Mouse (Mus musculus) hindbrain, embryonic 15.5 days (tissue): Measurements from ENCODE around the gene Ankrd6. TPM values are rescaled to one million over a fixed set of nuclear protein-coding genes. Genes with fewer than 3 reads are reported as not detected.

Source experiments
- ATAC-seq: fragments of 200-750 bp; cut with Nextera tagmentation; 2 replicates; pipeline ENCODE4 v1.8.0; 2017; ENCODE audit warnings: low read depth, moderate number of reproducible peaks, moderate TSS enrichment; ENCODE audit not compliant: low FRiP score
- H3K27ac ChIP-seq: fragments of 300-500 bp; sonication (generic); replicated peaks from 2 replicates; pipeline ENCODE4 v1.5.1; 2015; ENCODE audit warnings: mild to moderate bottlenecking, inconsistent platforms
- H3K27me3 ChIP-seq: fragments of 300-500 bp; sonication (generic); 2 replicates; pipeline ENCODE4 v1.6.1; 2015; ENCODE audit warnings: control low read depth, inconsistent platforms
- H3K36me3 ChIP-seq: fragments of 300-500 bp; sonication (generic); 2 replicates; pipeline ENCODE4 v1.6.1; 2015; ENCODE audit warnings: control low read depth, inconsistent platforms
- H3K4me1 ChIP-seq: fragments of 300-500 bp; sonication (generic); replicated peaks from 2 replicates; pipeline ENCODE4 v1.6.1; 2015; ENCODE audit warnings: control low read depth, inconsistent platforms
- H3K4me2 ChIP-seq: fragments of 300-500 bp; sonication (generic); 2 replicates; pipeline ENCODE4 v1.6.1; 2015; ENCODE audit warnings: moderate library complexity, mild to moderate bottlenecking, inconsistent platforms
- H3K4me3 ChIP-seq: fragments of 300-500 bp; sonication (generic); 2 replicates; pipeline ENCODE4 v1.5.1; 2015; ENCODE audit warnings: mild to moderate bottlenecking, inconsistent platforms
- H3K9ac ChIP-seq: fragments of 300-500 bp; sonication (generic); 2 replicates; pipeline ENCODE4 v1.6.1; 2015; ENCODE audit warnings: inconsistent platforms
- H3K9me3 ChIP-seq: fragments of 300-500 bp; sonication (generic); 2 replicates; pipeline ENCODE4 v1.6.1; 2016; ENCODE audit warnings: control low read depth, inconsistent platforms
- WGBS: fragments of 180-500 bp; shearing (Covaris S2); methylation state at CpG from one replicate; pipeline ENCODE4 v1.1.7; 2015; 5-methylcytosine and 5-hydroxymethylcytosine counted together
- polyA plus RNA-seq: library from polyadenylated mRNA; unstranded; fragments of >200 nt; fragmentation: Nextera tagmentation; extraction: Ambion mirVana; gene quantifications from 2 replicates; pipeline ENCODE4 v1.2.1, GENCODE M21; 2015

The Ankrd6 gene
- polyA plus RNA-seq, 1 experiment from 2014 or later = 23.4 TPM

- Histone ChIP-seq H3K9ac (no peak overlapping the region), H3K4me2 (no peak overlapping the region), H3K27ac (no peak overlapping the region), H3K4me3 (no peak overlapping the region), H3K36me3 (no peaks in the 10 kb centered on the region), H3K27me3 (no peaks in the 10 kb centered on the region), H3K4me1 (no peaks in the 10 kb centered on the region; the same call in none of the 2 replicates), H3K9me3 (no peaks in the 10 kb centered on the region)
- ATAC-seq = no peak
- WGBS = 36% methylated on average over 4 of the region's 4 CpGs
These were observed 9.7 kb downstream of the Ankrd6 start for GRCm38 (mm10) chr4:32940984-32941383.

GRCm38 (mm10) chr4:32939964-32940363 lies 10.7 kb downstream of the Ankrd6 start:
- no peak for ATAC-seq
- H3K4me3 ChIP-seq = no peak overlapping the region
- 45% methylated on average over 5 of the region's 5 CpGs for WGBS
- no peaks in the 10 kb centered on the region for H3K36me3 ChIP-seq
- H3K27me3 ChIP-seq = no peaks in the 10 kb centered on the region
- no peaks in the 10 kb centered on the region; the same call in none of the 2 replicates for H3K4me1 ChIP-seq
- H3K4me2 ChIP-seq = no peak overlapping the region
- no peaks in the 10 kb centered on the region for H3K9me3 ChIP-seq
- H3K9ac ChIP-seq = no peak overlapping the region
- H3K27ac ChIP-seq = no peak overlapping the region

DNA sequence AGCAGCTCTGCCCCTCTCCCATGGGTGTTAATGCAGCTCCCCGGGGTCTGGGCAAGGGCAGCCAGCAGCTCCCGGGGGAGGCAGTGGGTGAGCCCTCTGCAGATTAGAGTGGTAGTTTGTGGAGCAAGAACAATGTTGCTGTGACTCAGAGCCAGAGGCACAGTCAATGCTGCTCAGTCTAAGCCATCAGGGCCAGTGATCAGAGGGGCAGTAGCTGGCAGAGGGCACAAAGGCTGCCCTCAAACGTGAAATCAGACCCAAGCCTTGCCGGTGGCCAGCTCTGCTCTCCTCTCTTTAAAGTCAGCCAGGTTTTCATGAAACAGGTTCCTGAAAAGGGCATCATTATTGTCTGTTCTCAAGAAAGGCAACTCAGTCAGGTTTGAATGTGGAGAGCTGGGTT lies 11.1 kb downstream of the Ankrd6 start:
- Histone ChIP-seq H3K9me3 (no peaks in the 10 kb centered on the region), H3K4me2 (no peak overlapping the region), H3K27me3 (no peaks in the 10 kb centered on the region), H3K27ac (no peak overlapping the region), H3K4me3 (no peak overlapping the region), H3K4me1 (no peaks in the 10 kb centered on the region; the same call in none of the 2 replicates), H3K9ac (no peak overlapping the region), H3K36me3 (no peaks in the 10 kb centered on the region)
- ATAC-seq = no peak
- WGBS = 38% methylated on average over 4 of the region's 4 CpGs

- no peak overlapping the region for H3K4me3 ChIP-seq
- no peak overlapping the region for H3K27ac ChIP-seq
- no peaks in the 10 kb centered on the region for H3K36me3 ChIP-seq
- no peaks in the 10 kb centered on the region for H3K9me3 ChIP-seq
- H3K4me1 ChIP-seq = no peaks in the 10 kb centered on the region; the same call in none of the 2 replicates
- no peak for ATAC-seq
- H3K27me3 ChIP-seq = no peaks in the 10 kb centered on the region
- H3K9ac ChIP-seq = no peak overlapping the region
- H3K4me2 ChIP-seq = no peak overlapping the region
- WGBS = 45% methylated on average over 9 of the region's 9 CpGs
These were observed 13.8 kb downstream of the Ankrd6 start for GRCm38 (mm10) chr4:32936762-32937341.

GRCm38 (mm10) chr4:32932056-32932455 lies 18.6 kb downstream of the Ankrd6 start:
- H3K36me3 ChIP-seq = no peaks in the 10 kb centered on the region
- 0 out of 2 replicates have a peak overlapping the region, but pooled peaks have one; percentile 11 for H3K4me2 ChIP-seq
- H3K4me1 ChIP-seq = no peaks in the 10 kb centered on the region; the same call in 1 of the 2 replicates
- H3K9me3 ChIP-seq = no peaks in the 10 kb centered on the region
- H3K9ac ChIP-seq = no peak overlapping the region
- WGBS = 53% methylated on average over 9 of the region's 9 CpGs
- no peak overlapping the region for H3K27ac ChIP-seq
- ATAC-seq = no peak
- no peaks in the 10 kb centered on the region for H3K27me3 ChIP-seq
- H3K4me3 ChIP-seq = no peak overlapping the region

DNA sequence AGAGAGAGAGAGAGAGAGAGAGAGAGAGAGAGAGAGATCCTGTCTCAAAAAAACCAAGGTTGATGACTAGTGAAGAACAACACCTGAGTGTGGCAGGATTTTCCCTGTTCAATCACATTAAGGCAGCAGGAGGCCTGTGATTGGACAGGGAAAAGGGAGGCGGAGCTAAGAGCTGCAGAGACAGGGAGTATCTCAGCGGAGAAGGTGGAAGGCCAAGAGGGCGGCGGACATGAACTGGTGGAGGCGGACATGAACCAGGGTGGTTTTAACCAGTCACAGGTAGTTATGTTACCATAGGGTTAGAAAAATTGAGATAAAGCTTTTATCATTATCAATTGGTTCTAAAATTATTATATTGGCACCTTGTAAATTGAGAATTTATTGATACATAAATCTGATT lies 20.9 kb downstream of the Ankrd6 start:
- WGBS = 98% methylated on average over 5 of the region's 5 CpGs
- Histone ChIP-seq H3K4me2 (no peak overlapping the region), H3K36me3 (no peaks in the 10 kb centered on the region), H3K9ac (no peak overlapping the region), H3K27me3 (no peaks in the 10 kb centered on the region), H3K9me3 (no peaks in the 10 kb centered on the region), H3K4me1 (no peaks in the 10 kb centered on the region), H3K4me3 (no peak overlapping the region), H3K27ac (no peak overlapping the region)
- no peak for ATAC-seq

DNA sequence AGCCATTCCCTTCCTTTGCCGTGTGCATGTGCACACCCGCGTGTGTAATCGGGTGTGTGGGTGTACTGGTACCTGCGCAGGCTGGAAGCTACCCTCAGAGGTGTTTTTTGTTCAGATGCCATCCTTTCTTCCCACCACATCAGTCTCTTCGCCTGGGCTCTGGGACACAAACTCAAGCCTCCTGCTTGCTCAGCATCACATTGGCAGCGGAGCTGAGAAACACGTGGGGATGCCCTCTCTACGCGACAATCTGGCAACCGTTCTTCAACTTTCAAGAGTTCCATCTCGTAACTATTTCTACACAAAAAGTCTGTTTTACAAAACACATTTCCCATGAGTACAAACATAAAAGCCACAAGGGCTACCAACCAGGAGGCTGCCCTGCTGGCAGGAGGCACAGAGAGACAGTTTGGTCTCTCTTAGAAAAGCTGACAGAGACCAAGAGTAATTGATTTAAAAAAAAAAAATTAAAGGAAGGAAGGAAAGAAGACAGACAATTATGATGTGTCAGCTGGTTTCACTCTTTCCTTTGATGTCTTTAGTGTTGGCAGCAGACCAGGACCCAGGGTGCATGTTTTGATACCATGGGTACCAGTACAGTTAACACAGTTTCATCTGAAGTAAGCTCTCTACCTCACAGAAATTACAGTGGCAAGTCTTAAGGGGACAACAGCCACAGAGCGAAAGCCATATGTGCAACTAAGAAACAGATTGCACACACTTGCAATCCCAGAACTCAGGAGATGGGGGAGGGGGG lies 21.8 kb downstream of the Ankrd6 start:
- 77% methylated on average over 13 of the region's 13 CpGs for WGBS
- ATAC-seq = no peak
- H3K9me3 ChIP-seq = no peaks in the 10 kb centered on the region
- no peak overlapping the region for H3K4me2 ChIP-seq
- no peak overlapping the region for H3K4me3 ChIP-seq
- no peaks in the 10 kb centered on the region for H3K27me3 ChIP-seq
- no peak overlapping the region for H3K9ac ChIP-seq
- H3K4me1 ChIP-seq = peaks cover 2% of the 10 kb centered on the region
- no peaks in the 10 kb centered on the region for H3K36me3 ChIP-seq
- no peak overlapping the region for H3K27ac ChIP-seq

GRCm38 (mm10) chr4:32923891-32924294 lies 26.7 kb downstream of the Ankrd6 start:
- no peak overlapping the region for H3K9ac ChIP-seq
- H3K4me1 ChIP-seq = peaks cover 12% of the 10 kb centered on the region
- ATAC-seq = peak; percentile 31; the same call in 1 of the 2 replicates
- no peak overlapping the region for H3K4me3 ChIP-seq
- H3K36me3 ChIP-seq = no peaks in the 10 kb centered on the region
- H3K4me2 ChIP-seq = peak overlapping the region; percentile 37; the same call in 1 of the 2 replicates
- no peaks in the 10 kb centered on the region for H3K9me3 ChIP-seq
- H3K27me3 ChIP-seq = no peaks in the 10 kb centered on the region
- 7% methylated on average over 9 of the region's 9 CpGs for WGBS
- H3K27ac ChIP-seq = 0 out of 2 replicates have a peak overlapping the region, but pooled peaks have one; percentile 18

- H3K4me1 ChIP-seq = peaks cover 12% of the 10 kb centered on the region
- H3K4me3 ChIP-seq = no peak overlapping the region
- peak overlapping the region; percentile 59 for H3K27ac ChIP-seq
- peak overlapping the region; percentile 37 for H3K4me2 ChIP-seq
- H3K9me3 ChIP-seq = no peaks in the 10 kb centered on the region
- 2% methylated on average over 10 of the region's 10 CpGs for WGBS
- no peak overlapping the region for H3K9ac ChIP-seq
- no peaks in the 10 kb centered on the region for H3K36me3 ChIP-seq
- no peaks in the 10 kb centered on the region for H3K27me3 ChIP-seq
- ATAC-seq = peak; percentile 80
These were observed 27.2 kb downstream of the Ankrd6 start for GRCm38 (mm10) chr4:32923436-32923835.

DNA sequence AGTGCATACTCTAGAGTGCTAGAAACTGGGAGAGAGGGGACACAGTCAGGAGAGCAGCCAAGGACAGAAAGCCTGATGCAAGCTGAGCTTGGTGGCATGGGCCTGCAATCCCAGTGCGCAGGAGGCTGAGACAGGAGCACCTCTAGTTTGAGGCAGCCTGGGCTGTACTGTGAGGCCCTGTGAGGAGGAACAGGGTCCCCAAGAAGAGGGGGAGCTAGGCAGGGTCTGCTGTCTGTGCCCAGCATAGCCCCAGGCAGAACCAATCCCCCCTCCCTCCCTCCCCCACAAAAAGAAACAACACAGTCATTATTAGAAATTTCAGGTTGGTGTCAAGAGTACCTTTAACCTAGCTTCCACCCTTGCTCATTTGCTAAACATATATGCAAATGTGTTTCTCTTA lies 27.8 kb downstream of the Ankrd6 start:
- no peaks in the 10 kb centered on the region for H3K9me3 ChIP-seq
- no peak overlapping the region for H3K4me3 ChIP-seq
- WGBS = 59% methylated on average over 1 of the region's 1 CpGs
- H3K36me3 ChIP-seq = no peaks in the 10 kb centered on the region
- H3K4me2 ChIP-seq = peak overlapping the region; percentile 37
- no peak; the same call in 1 of the 2 replicates for ATAC-seq
- no peaks in the 10 kb centered on the region for H3K27me3 ChIP-seq
- H3K9ac ChIP-seq = no peak overlapping the region
- H3K27ac ChIP-seq = peak overlapping the region; percentile 59; the same call in 1 of the 2 replicates
- H3K4me1 ChIP-seq = peaks cover 16% of the 10 kb centered on the region

- ATAC-seq = no peak
- no peaks in the 10 kb centered on the region for H3K27me3 ChIP-seq
- no peak overlapping the region for H3K27ac ChIP-seq
- no peaks in the 10 kb centered on the region for H3K36me3 ChIP-seq
- WGBS = 53% methylated on average over 7 of the region's 7 CpGs
- no peak overlapping the region for H3K4me3 ChIP-seq
- no peak overlapping the region for H3K4me2 ChIP-seq
- peaks cover 22% of the 10 kb centered on the region for H3K4me1 ChIP-seq
- no peaks in the 10 kb centered on the region for H3K9me3 ChIP-seq
- no peak overlapping the region for H3K9ac ChIP-seq
These were observed 29.8 kb downstream of the Ankrd6 start for GRCm38 (mm10) chr4:32920863-32921262.

- Histone ChIP-seq H3K4me3 (no peak overlapping the region), H3K9me3 (no peaks in the 10 kb centered on the region), H3K4me1 (peaks cover 23% of the 10 kb centered on the region), H3K9ac (no peak overlapping the region), H3K36me3 (no peaks in the 10 kb centered on the region), H3K4me2 (no peak overlapping the region), H3K27ac (no peak overlapping the region), H3K27me3 (no peaks in the 10 kb centered on the region)
- 31% methylated on average over 5 of the region's 5 CpGs for WGBS
- ATAC-seq = no peak
These were observed 32.1 kb downstream of the Ankrd6 start for GRCm38 (mm10) chr4:32918571-32918970.
